Mouse (Mus musculus) ES-E14 (cell line): Measurements from ENCODE around the gene Lrguk.

Experiments used
- CHD2 ChIP-seq: IDR thresholded peaks from 2 replicates; pipeline ENCODE4 v1.6.1; 2014; ENCODE audit warnings: mild to moderate bottlenecking, low read depth, low read length, inconsistent platforms
- HCFC1 ChIP-seq: IDR thresholded peaks from 2 replicates; pipeline ENCODE4 v1.6.1; 2012; ENCODE audit warnings: low read length, inconsistent platforms, borderline replicate concordance; ENCODE audit not compliant: insufficient read depth
- MAFK ChIP-seq: IDR thresholded peaks from 2 replicates; pipeline ENCODE4 v1.6.1; 2014; ENCODE audit warnings: mild to moderate bottlenecking, low read depth, low read length, inconsistent platforms; ENCODE audit not compliant: insufficient read depth
- ZC3H11A ChIP-seq: IDR thresholded peaks from 2 replicates; pipeline ENCODE4 v1.6.1; 2012; ENCODE audit warnings: low read depth, mild to moderate bottlenecking, inconsistent platforms, low read length, borderline replicate concordance
- ZNF384 ChIP-seq: IDR thresholded peaks from 2 replicates; pipeline ENCODE4 v1.6.1; 2012; ENCODE audit warnings: low read depth, low read length, inconsistent platforms

GRCm38 (mm10) chr6:34044846-34045540 lies 15.7 kb downstream of the Lrguk start:
- TF ChIP-seq MAFK (no peak), CHD2 (no peak), HCFC1 (no peak), ZC3H11A (no peak), ZNF384 (no peak)
